Mouse (Mus musculus) stomach, embryonic 14.5 days (tissue): Measurements from ENCODE around the gene Zfp599. TPM values are rescaled to one million over a fixed set of nuclear protein-coding genes. Genes with fewer than 3 reads are reported as not detected.
"Not testable (repeated sequence)": the region's sequence is repeated elsewhere in the genome, so short reads cannot be mapped to it uniquely, and the experiment has no call there.

ENCODE experiments used
- ATAC-seq: fragments of 200-750 bp; cut with Nextera tagmentation; 2 replicates; pipeline ENCODE4 v1.8.0; 2017; ENCODE audit warnings: low read depth, moderate TSS enrichment; ENCODE audit not compliant: insufficient number of reproducible peaks, insufficient read depth, low FRiP score
- H3K27ac ChIP-seq: fragments of 300-500 bp; sonication (generic); 2 replicates; pipeline ENCODE4 v1.5.1; 2014; ENCODE audit warnings: mild to moderate bottlenecking, low read length, moderate library complexity, mixed read lengths
- H3K27me3 ChIP-seq: fragments of 300-500 bp; sonication (generic); 2 replicates; pipeline ENCODE4 v1.6.1; 2014; ENCODE audit warnings: low read length, control low read depth, mixed read lengths; ENCODE audit not compliant: control insufficient read depth, insufficient read depth
- H3K36me3 ChIP-seq: fragments of 300-500 bp; sonication (generic); 2 replicates; pipeline ENCODE4 v1.6.1; 2014; ENCODE audit warnings: mild to moderate bottlenecking, control low read depth, low read length, moderate library complexity, mixed read lengths; ENCODE audit not compliant: control insufficient read depth, insufficient read depth
- H3K4me1 ChIP-seq: fragments of 300-500 bp; sonication (generic); 2 replicates; pipeline ENCODE4 v1.6.1; 2014; ENCODE audit warnings: low read length, control low read depth, mixed read lengths; ENCODE audit not compliant: control insufficient read depth, insufficient read depth
- H3K4me2 ChIP-seq: fragments of 300-500 bp; sonication (generic); replicated peaks from 2 replicates; pipeline ENCODE4 v1.6.1; 2014; ENCODE audit warnings: low read depth, low read length, control low read depth
- H3K4me3 ChIP-seq: fragments of 300-500 bp; sonication (generic); 2 replicates; pipeline ENCODE4 v1.5.1; 2014; ENCODE audit warnings: low read depth, low read length, control low read depth
- H3K9ac ChIP-seq: fragments of 300-500 bp; sonication (generic); replicated peaks from 2 replicates; pipeline ENCODE4 v1.6.1; 2014; ENCODE audit warnings: low read depth, mild to moderate bottlenecking, control low read depth, low read length, moderate library complexity, mixed read lengths
- H3K9me3 ChIP-seq: fragments of 300-500 bp; sonication (generic); 2 replicates; pipeline ENCODE4 v1.6.1; 2016; ENCODE audit warnings: low read depth, low read length, control low read depth; ENCODE audit not compliant: control insufficient read depth
- WGBS: fragments of 180-500 bp; shearing (Covaris S2); extraction: QIAGEN DNeasy Blood & Tissue Kit; methylation state at CpG from one replicate; pipeline ENCODE4 v1.1.7; 2014; 5-methylcytosine and 5-hydroxymethylcytosine counted together
- polyA plus RNA-seq: library from polyadenylated mRNA; unstranded; fragments of >200 nt; fragmentation: Nextera tagmentation; extraction: Ambion mirVana; gene quantifications from 2 replicates; pipeline ENCODE4 v1.2.1, GENCODE M21; 2014

Gene Zfp599
- 5.4 and 5.9 TPM in 2 replicates for polyA plus RNA-seq

- H3K4me1 ChIP-seq, result no peaks in the 10 kb centered on the region
- WGBS, result 2% methylated on average over 35 of the region's 35 CpGs
These were observed at the start of gene Zfp599 for GRCm38 (mm10) chr9:22259184-22260091. TSS of gene Zfp599 (minus strand) at chr9:22259895.

GRCm38 (mm10) chr9:22307920-22308262 is 48.2 kb upstream of the Zfp599 start:
- Histone ChIP-seq H3K9ac (peak overlapping the region; percentile 97; the same call in 1 of the 2 replicates), H3K4me2 (peak overlapping the region; percentile 70), H3K4me3 (peak overlapping the region; percentile 93), H3K36me3 (peaks cover 19% of the 10 kb centered on the region; the same call in 1 of the 2 replicates)
- not testable (repeated sequence) for H3K27ac ChIP-seq, H3K4me1 ChIP-seq, H3K27me3 ChIP-seq, H3K9me3 ChIP-seq
- 14% methylated on average over 9 of the region's 9 CpGs for WGBS
- 0 out of 2 replicates have a peak, but pooled peaks have one; percentile 19 for ATAC-seq

More at GRCm38 (mm10) chr9:22259184-22260091, at the start of gene Zfp599:
- Histone ChIP-seq H3K36me3 (no peaks in the 10 kb centered on the region), H3K27ac (no peak within 1 kb of the TSS), H3K4me3 (peak within 1 kb of the TSS; percentile 59), H3K9ac (peak within 1 kb of the TSS; percentile 54), H3K27me3 (no peaks in the 10 kb centered on the region), H3K4me2 (peak within 1 kb of the TSS; percentile 69), H3K9me3 (peaks cover 8% of the 10 kb centered on the region; the same call in 1 of the 2 replicates)
- peak; percentile 94 for ATAC-seq

- peak; percentile 99 for ATAC-seq
- peak within 1 kb of the TSS; percentile 70 for H3K4me2 ChIP-seq
- 0 out of 2 replicates have a peak, but pooled peaks cover 3% of the 10 kb centered on the region for H3K9me3 ChIP-seq
- under 1% methylated on average over 56 of the region's 56 CpGs for WGBS
- peaks cover 10% of the 10 kb centered on the region for H3K4me1 ChIP-seq
- peak within 1 kb of the TSS; percentile 74 for H3K27ac ChIP-seq
- peaks cover 19% of the 10 kb centered on the region; the same call in 1 of the 2 replicates for H3K36me3 ChIP-seq
- H3K9ac ChIP-seq, result peak within 1 kb of the TSS; percentile 97
- no peaks in the 10 kb centered on the region for H3K27me3 ChIP-seq
- peak within 1 kb of the TSS; percentile 93 for H3K4me3 ChIP-seq
These were observed 47.6 kb upstream of the Zfp599 start, which contains the start of gene Zfp810 for GRCm38 (mm10) chr9:22307156-22307919. TSS of gene Zfp810 (minus strand) at chr9:22307648.

GRCm38 (mm10) chr9:22306726-22307125 is 47.0 kb upstream of the Zfp599 start:
- H3K27me3 ChIP-seq, result no peaks in the 10 kb centered on the region
- peak overlapping the region; percentile 74 for H3K27ac ChIP-seq
- ATAC-seq, result no peak
- H3K9ac ChIP-seq, result peak overlapping the region; percentile 97
- H3K4me1 ChIP-seq, result peaks cover 10% of the 10 kb centered on the region
- peak overlapping the region; percentile 70 for H3K4me2 ChIP-seq
- H3K4me3 ChIP-seq, result peak overlapping the region; percentile 93
- peaks cover 19% of the 10 kb centered on the region; the same call in 1 of the 2 replicates for H3K36me3 ChIP-seq
- WGBS, result 8% methylated on average over 6 of the region's 6 CpGs
- H3K9me3 ChIP-seq, result 0 out of 2 replicates have a peak, but pooled peaks cover 3% of the 10 kb centered on the region

GRCm38 (mm10) chr9:22302199-22302598 is 42.5 kb upstream of the Zfp599 start:
- Histone ChIP-seq H3K9me3 (no peaks in the 10 kb centered on the region), H3K4me1 (peaks cover 10% of the 10 kb centered on the region), H3K4me2 (no peak overlapping the region), H3K27me3 (no peaks in the 10 kb centered on the region), H3K9ac (no peak overlapping the region), H3K27ac (no peak overlapping the region), H3K36me3 (peaks cover 43% of the 10 kb centered on the region), H3K4me3 (no peak overlapping the region)
- WGBS, result 90% methylated on average over 1 of the region's 1 CpGs
- no peak for ATAC-seq

GRCm38 (mm10) chr9:22278733-22279132 is 19.0 kb upstream of the Zfp599 start:
- WGBS, result 98% methylated on average over 4 of the region's 4 CpGs
- Histone ChIP-seq H3K4me1 (no peaks in the 10 kb centered on the region), H3K27ac (no peak overlapping the region), H3K27me3 (no peaks in the 10 kb centered on the region), H3K36me3 (peaks cover 66% of the 10 kb centered on the region), H3K4me3 (no peak overlapping the region), H3K9ac (no peak overlapping the region), H3K4me2 (no peak overlapping the region), H3K9me3 (peaks cover 53% of the 10 kb centered on the region)
- no peak for ATAC-seq

- no peaks in the 10 kb centered on the region for H3K36me3 ChIP-seq
- H3K9me3 ChIP-seq, result peaks cover 3% of the 10 kb centered on the region; the same call in 1 of the 2 replicates
- no peak overlapping the region for H3K27ac ChIP-seq
- H3K9ac ChIP-seq, result no peak overlapping the region
- no peaks in the 10 kb centered on the region for H3K27me3 ChIP-seq
- ATAC-seq, result no peak
- H3K4me3 ChIP-seq, result no peak overlapping the region
- WGBS, result 97% methylated on average over 1 of the region's 1 CpGs
- H3K4me2 ChIP-seq, result no peak overlapping the region
- H3K4me1 ChIP-seq, result no peaks in the 10 kb centered on the region
These were observed 9.2 kb upstream of the Zfp599 start for GRCm38 (mm10) chr9:22268886-22269285.

- no peaks in the 10 kb centered on the region for H3K36me3 ChIP-seq
- no peak overlapping the region for H3K4me3 ChIP-seq
- 84% methylated on average over 10 of the region's 10 CpGs for WGBS
- no peak overlapping the region for H3K4me2 ChIP-seq
- H3K4me1 ChIP-seq, result no peaks in the 10 kb centered on the region
- no peak for ATAC-seq
- no peaks in the 10 kb centered on the region for H3K27me3 ChIP-seq
- no peak overlapping the region for H3K27ac ChIP-seq
- no peaks in the 10 kb centered on the region for H3K9me3 ChIP-seq
- no peak overlapping the region for H3K9ac ChIP-seq
These were observed 2.9 kb upstream of the Zfp599 start for GRCm38 (mm10) chr9:22262611-22263010.
